Comparison of ENCODE assay signal across 19 mouse cellular contexts in the genomic region with DNA sequence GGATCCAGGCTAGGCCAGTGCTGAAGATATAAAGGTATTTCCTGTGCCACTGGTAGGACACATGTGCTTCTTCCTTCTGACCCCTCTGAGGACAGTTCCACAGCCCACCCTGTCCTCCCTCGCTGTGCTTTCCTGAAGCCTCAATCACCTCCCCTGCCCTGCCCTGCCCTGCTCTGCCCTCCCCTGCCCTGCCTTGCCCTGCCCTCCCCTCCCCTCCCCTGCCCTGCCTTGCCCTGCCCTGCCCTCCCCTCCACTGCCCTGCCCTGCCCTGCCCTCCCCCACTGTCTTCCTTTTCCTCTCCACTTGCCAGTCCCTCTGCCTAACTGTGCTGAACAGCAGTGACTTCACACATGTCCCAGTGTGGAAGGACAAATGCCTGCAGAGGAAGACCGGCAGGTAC.
DNase-seq lines count a peak whose midpoint lies in the region; ATAC-seq lines count a peak whose summit lies in the region.
"Had no signal": no experiment of that assay in that cellular context is flagged by ENCODE, and none has a peak within 500 bp of the region (broad histone marks: within the 10 kb centered on the region; RNA-seq: fewer than 3 reads in every experiment).

No protein-coding gene starts in this region.

- peaks cover 22% of the 10 kb centered on the region for H3K4me1 ChIP-seq in hindbrain, embryonic 10.5 days (replicated peaks)
- H3K4me1 ChIP-seq in hindbrain, embryonic 11.5 days (replicated peaks; ENCODE audit: control insufficient read depth, insufficient read depth, low read length): no peaks in the 10 kb centered on the region
- peaks cover 21% of the 10 kb centered on the region for H3K4me1 ChIP-seq in embryonic facial prominence, embryonic 10.5 days
- peaks cover 11% of the 10 kb centered on the region; the same call in 1 of the 2 replicates for H3K4me1 ChIP-seq in liver, embryonic 15.5 days (replicated peaks)
- H3K4me1 ChIP-seq: limb, embryonic 13.5 days had no signal

- 39% methylated on average over 2 of the region's 2 CpGs for WGBS in hindbrain, embryonic 10.5 days
- 49% methylated on average over 2 of the region's 2 CpGs for WGBS in hindbrain, embryonic 11.5 days
- whole genome bisulfite sequencing in embryonic facial prominence, embryonic 10.5 days: 48% methylated on average over 2 of the region's 2 CpGs
- WGBS in liver, embryonic 15.5 days (ENCODE audit: insufficient replicate concordance): 15% methylated on average over 2 of the region's 2 CpGs

- intact Hi-C loops in left cerebral cortex, postnatal 25 days (cut with DNase I): no loop called here

- no peaks in the 10 kb centered on the region for H3K27me3 ChIP-seq in hindbrain, embryonic 10.5 days (ENCODE audit: insufficient read depth, poor library complexity, severe bottlenecking)
- no peaks in the 10 kb centered on the region for H3K27me3 ChIP-seq in hindbrain, embryonic 11.5 days (ENCODE audit: control insufficient read depth, insufficient read depth, low read length)
- H3K27me3 ChIP-seq in embryonic facial prominence, embryonic 10.5 days (replicated peaks; ENCODE audit: low read depth, poor library complexity, severe bottlenecking): peaks cover 12% of the 10 kb centered on the region
- no peaks in the 10 kb centered on the region for H3K27me3 ChIP-seq in liver, embryonic 15.5 days
- H3K27me3 ChIP-seq: heart, embryonic 15.5 days had no signal

- H3K9me3 ChIP-seq in hindbrain, embryonic 10.5 days: no peaks in the 10 kb centered on the region
- no peaks in the 10 kb centered on the region for H3K9me3 ChIP-seq in hindbrain, embryonic 11.5 days (ENCODE audit: control insufficient read depth, low read length)
- H3K9me3 ChIP-seq in embryonic facial prominence, embryonic 10.5 days: no peaks in the 10 kb centered on the region
- H3K9me3 ChIP-seq in liver, embryonic 15.5 days (replicated peaks): no peaks in the 10 kb centered on the region
- H3K9me3 ChIP-seq: embryonic facial prominence, embryonic 13.5 days; heart, embryonic 15.5 days; limb, embryonic 13.5 days had no signal

- no peak overlapping the region for H3K4me3 ChIP-seq in hindbrain, embryonic 10.5 days
- no peak overlapping the region for H3K4me3 ChIP-seq in hindbrain, embryonic 11.5 days (ENCODE audit: low read depth, low read length)
- no peak overlapping the region for H3K4me3 ChIP-seq in embryonic facial prominence, embryonic 10.5 days
- H3K4me3 ChIP-seq in liver, embryonic 15.5 days (replicated peaks): no peak overlapping the region
- H3K4me3 ChIP-seq: embryonic facial prominence, embryonic 13.5 days; heart, embryonic 15.5 days; limb, embryonic 13.5 days had no signal

- no peaks in the 10 kb centered on the region for H3K36me3 ChIP-seq in hindbrain, embryonic 10.5 days
- H3K36me3 ChIP-seq in hindbrain, embryonic 11.5 days (ENCODE audit: control insufficient read depth, insufficient read depth, low read length): no peaks in the 10 kb centered on the region
- H3K36me3 ChIP-seq in embryonic facial prominence, embryonic 10.5 days (replicated peaks): no peaks in the 10 kb centered on the region
- H3K36me3 ChIP-seq in liver, embryonic 15.5 days (replicated peaks): no peaks in the 10 kb centered on the region
- H3K36me3 ChIP-seq: embryonic facial prominence, embryonic 13.5 days; heart, embryonic 15.5 days; limb, embryonic 13.5 days had no signal

- ATAC-seq in hindbrain, embryonic 11.5 days (ENCODE audit: low FRiP score): no peak
- ATAC-seq in liver, embryonic 15.5 days (ENCODE audit: insufficient read depth): peak; percentile 42; the same call in 1 of the 2 replicates
- ATAC-seq: forebrain, embryonic 16.5 days had no signal

- 0 out of 2 replicates have a peak overlapping the region, but pooled peaks have one; percentile 23 for H3K27ac ChIP-seq in hindbrain, embryonic 10.5 days
- H3K27ac ChIP-seq in hindbrain, embryonic 11.5 days (ENCODE audit: low read depth, low read length): no peak overlapping the region
- H3K27ac ChIP-seq in embryonic facial prominence, embryonic 10.5 days (replicated peaks): peak overlapping the region; percentile 19
- no peak overlapping the region for H3K27ac ChIP-seq in liver, embryonic 15.5 days (replicated peaks)
- H3K27ac ChIP-seq: embryonic facial prominence, embryonic 13.5 days; heart, embryonic 15.5 days; limb, embryonic 13.5 days had no signal

- H3K9ac ChIP-seq in hindbrain, embryonic 11.5 days (ENCODE audit: low read depth, low read length): no peak overlapping the region
- H3K9ac ChIP-seq in liver, embryonic 15.5 days: no peak overlapping the region
- H3K9ac ChIP-seq: embryonic facial prominence, embryonic 13.5 days; heart, embryonic 15.5 days; limb, embryonic 13.5 days had no signal

- no peak for DNase-seq in hindbrain, embryonic 10.5 days (ENCODE audit: low spot score)
- no peak for DNase-seq in hindbrain, embryonic 11.5 days (ENCODE audit: low spot score)
- peak; percentile 12 for DNase-seq in 416B (ENCODE audit: low read depth)
- no peak for DNase-seq in embryonic facial prominence, embryonic 10.5 days (ENCODE audit: low spot score)
- DNase-seq in cerebellum, adult 11 months: no peak
- no peak for DNase-seq in ovary, postnatal 36 days (ENCODE audit: low spot score)
- DNase-seq in left cerebral cortex, postnatal 25 days (ENCODE audit: low spot score in 2 of 2): no peak
- DNase-seq: cerebellum, adult 9-10 months; kidney, adult 8-10 months; kidney, postnatal 36 days; lung, adult 2 months; lung, postnatal 36 days; right cerebral cortex, postnatal 4 days; thymus, postnatal 25 days had no signal

- H3K4me2 ChIP-seq in hindbrain, embryonic 11.5 days (replicated peaks; ENCODE audit: low read depth, low read length): no peak overlapping the region
- H3K4me2 ChIP-seq in liver, embryonic 15.5 days: no peak overlapping the region
- H3K4me2 ChIP-seq: embryonic facial prominence, embryonic 13.5 days; heart, embryonic 15.5 days; limb, embryonic 13.5 days had no signal

Comparison
In these comparisons a context has a peak if more than half of its experiments do, and no peak if none do; other contexts are left out.
1. H3K27ac ChIP-seq: peak in hindbrain, embryonic 10.5 days (single experiment) and embryonic facial prominence, embryonic 10.5 days (single experiment); none in hindbrain, embryonic 11.5 days (single experiment) and liver, embryonic 15.5 days (single experiment).